Mouse (Mus musculus) stomach, postnatal 0 days (tissue): ENCODE measurements at regions not wholly inside any gene's neighbourhood (a gene's known extent, or its start where the extent isn't known, plus 50 kb on each side); places are given as distances from the start of the nearest gene placed in this dataset.

Experiments used
- CTCF ChIP-seq: IDR thresholded peaks from 2 replicates; pipeline ENCODE4 v1.5.1; 2016; ENCODE audit warnings: antibody characterized with exemption, low read depth, mild to moderate bottlenecking, moderate library complexity
- EP300 ChIP-seq: optimal IDR thresholded peaks from 2 replicates; pipeline ENCODE3; 2016; ENCODE audit warnings: antibody characterized with exemption

DNA sequence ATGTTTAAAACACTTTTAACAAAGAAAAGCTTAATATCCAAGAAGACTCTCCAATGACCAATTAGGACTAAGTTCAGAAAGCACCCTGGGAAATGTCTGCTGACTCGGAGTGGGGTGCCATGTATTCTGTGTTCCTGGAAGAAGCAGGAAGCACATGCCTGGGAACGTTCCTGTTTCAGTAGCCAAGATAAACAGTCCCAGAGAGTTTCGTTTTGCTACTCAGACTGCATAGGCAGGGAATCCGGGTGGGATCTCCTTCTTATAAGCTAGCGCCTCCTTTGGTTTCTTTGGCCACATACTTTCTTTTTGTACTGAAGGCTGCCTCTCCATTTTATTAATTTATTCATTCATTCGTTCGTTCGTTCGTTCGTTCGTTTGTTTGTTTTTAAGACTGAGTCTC lies 101.9 kb upstream of the Smad1 start:
- TF ChIP-seq CTCF (peak; percentile 23), EP300 (no peak)
